Mouse (Mus musculus) megakaryocyte-erythroid progenitor cell, adult 5-6 weeks (primary cell): ENCODE measurements around the gene Noc4l. TPM values are rescaled to one million over a fixed set of nuclear protein-coding genes. Genes with fewer than 3 reads are reported as not detected.

Source experiments
- ATAC-seq: replicated peaks from 2 replicates; pipeline ENCODE4 v1.8.0; 2016; ENCODE audit warnings: mild to moderate bottlenecking, inconsistent platforms; ENCODE audit not compliant: severe bottlenecking, poor library complexity, low FRiP score, low TSS enrichment
- total RNA-seq, 2 experiments: library from RNA; stranded (forward) in 1 of 2; stranded (reverse) in 1 of 2; fragments of 200-1000, 215-1000 nt in 1 of 2; fragments of >200 nt in 1 of 2; fragmentation: Nextera tagmentation in 1 of 2; gene quantifications; 2 replicates each; pipeline ENCODE4 v1.2.3; 2014 to 2017

Noc4l gene
- total RNA-seq (2014; fragmentation: Nextera tagmentation) (66.3 and 72.4 TPM in 2 replicates), total RNA-seq (2017) (38.9 and 51.2 TPM in 2 replicates)

GRCm38 (mm10) chr5:110652719-110653648 is at the start of gene Noc4l, which contains the start of gene Ddx51:
Gene Noc4l (minus strand): TSS chr5:110653417.
Gene Ddx51 (plus strand): TSS chr5:110653451.
- peak; percentile 50 for ATAC-seq

- no peak for ATAC-seq
Measured at GRCm38 (mm10) chr5:110698617-110699016, 45.4 kb upstream of the Noc4l start.

- no peak for ATAC-seq
Measured at GRCm38 (mm10) chr5:110682041-110682440, 28.8 kb upstream of the Noc4l start.

GRCm38 (mm10) chr5:110665486-110666121 is 12.4 kb upstream of the Noc4l start:
- ATAC-seq: no peak

- no peak for ATAC-seq
Measured at GRCm38 (mm10) chr5:110664750-110665269, 11.6 kb upstream of the Noc4l start.

GRCm38 (mm10) chr5:110664041-110664440 is 10.8 kb upstream of the Noc4l start:
- no peak for ATAC-seq

GRCm38 (mm10) chr5:110659682-110660081 is 6.5 kb upstream of the Noc4l start:
- no peak for ATAC-seq

- ATAC-seq: 0 out of 2 replicates have a peak, but pooled peaks have one; percentile 25
Measured at GRCm38 (mm10) chr5:110653686-110654085, 469 bp upstream of the Noc4l start.

- ATAC-seq: peak; percentile 68
Measured at GRCm38 (mm10) chr5:110646377-110646776, 6.8 kb downstream of the Noc4l start.

- peak; percentile 80 for ATAC-seq
Measured at GRCm38 (mm10) chr5:110639459-110639858, 13.8 kb downstream of the Noc4l start.

- no peak for ATAC-seq
Measured at GRCm38 (mm10) chr5:110638306-110639074, 14.7 kb downstream of the Noc4l start.

- ATAC-seq: peak; percentile 66
Measured at GRCm38 (mm10) chr5:110635951-110636707, 17.1 kb downstream of the Noc4l start.

GRCm38 (mm10) chr5:110629525-110630120 is 23.6 kb downstream of the Noc4l start:
- ATAC-seq: no peak

- no peak for ATAC-seq
Measured at GRCm38 (mm10) chr5:110628156-110628555, 25.1 kb downstream of the Noc4l start.

GRCm38 (mm10) chr5:110627351-110627750 is 25.9 kb downstream of the Noc4l start:
- no peak for ATAC-seq

GRCm38 (mm10) chr5:110624319-110624718 is 28.9 kb downstream of the Noc4l start:
- no peak for ATAC-seq

- no peak for ATAC-seq
Measured at GRCm38 (mm10) chr5:110619226-110619625, 34.0 kb downstream of the Noc4l start.

- ATAC-seq: no peak
Measured at GRCm38 (mm10) chr5:110611435-110612158, 41.6 kb downstream of the Noc4l start.
